Mouse (Mus musculus) brain, embryonic 14.5 days (tissue): ENCODE data around the gene Pnpla6.

Experiments
- CTCF ChIP-seq: fragments of 200-500 bp; IDR thresholded peaks from 2 replicates; pipeline ENCODE4 v1.5.1; 2012; ENCODE audit warnings: inconsistent platforms, mild to moderate bottlenecking, moderate library complexity, borderline replicate concordance; ENCODE audit not compliant: insufficient read depth, insufficient read length; ENCODE audit errors: extremely low read depth
- POLR2A ChIP-seq: fragments of 200-500 bp; IDR thresholded peaks from 2 replicates; pipeline ENCODE4 v1.6.1; 2012; ENCODE audit warnings: mild to moderate bottlenecking, inconsistent platforms, borderline replicate concordance; ENCODE audit not compliant: poor library complexity, insufficient read depth, insufficient read length, severe bottlenecking; ENCODE audit errors: extremely low read depth

GRCm38 (mm10) chr8:3495578-3496427 is 19.4 kb upstream of the Pnpla6 start:
- TF ChIP-seq CTCF (no peak), POLR2A (no peak)
